Mouse (Mus musculus) intestine, embryonic 15.5 days (tissue): ENCODE results near the gene Cep19. TPM values are rescaled to one million over a fixed set of nuclear protein-coding genes. Genes with fewer than 3 reads are reported as not detected.

Source experiments
- polyA plus RNA-seq: library from polyadenylated mRNA; unstranded; fragments of >200 nt; fragmentation: Nextera tagmentation; extraction: Ambion mirVana; gene quantifications from 2 replicates; pipeline ENCODE4 v1.2.1, GENCODE M21; 2015

Gene Cep19
- polyA plus RNA-seq, 1 experiment from 2014 or later = 29.4 TPM

Other genes starting within 250 kb of the Cep19 start
- 33.6 and 51.6 TPM in 2 replicates for gene Meltf, start 221.0 kb upstream of the Cep19 start, polyA plus RNA-seq
- gene Pigz, start 165.9 kb upstream of the Cep19 start, polyA plus RNA-seq = 0.48 and 1.2 TPM in 2 replicates
- 108 and 120 TPM in 2 replicates for gene 0610012G03Rik, start 151.3 kb upstream of the Cep19 start, polyA plus RNA-seq
- gene Ncbp2, start 151.3 kb upstream of the Cep19 start, polyA plus RNA-seq = 80.9 and 85.8 TPM in 2 replicates
- 10.6 TPM in 2 replicates for gene Senp5, start 96.5 kb upstream of the Cep19 start, polyA plus RNA-seq
- gene Pak2, start 20.5 kb upstream of the Cep19 start, polyA plus RNA-seq = 33.8 and 38.3 TPM in 2 replicates
- gene Pigx, start 60 bp upstream of the Cep19 start, polyA plus RNA-seq = 107 and 109 TPM in 2 replicates
- 13.7 and 13.8 TPM in 2 replicates for gene Nrros, start 65.8 kb downstream of the Cep19 start, polyA plus RNA-seq
- 0.30 and 0.34 TPM in 2 replicates for gene Bex6, start 80.0 kb downstream of the Cep19 start, polyA plus RNA-seq
- 11.4 and 11.5 TPM in 2 replicates for gene Fbxo45, start 147.4 kb downstream of the Cep19 start, polyA plus RNA-seq
- gene Wdr53, start 147.4 kb downstream of the Cep19 start, polyA plus RNA-seq = 17.5 and 21.0 TPM in 2 replicates
- gene Smco1, start 171.7 kb downstream of the Cep19 start, polyA plus RNA-seq = not detected in 2 replicates
- gene Rnf168, start 177.7 kb downstream of the Cep19 start, polyA plus RNA-seq = 28.0 and 29.0 TPM in 2 replicates
- 16.2 and 19.8 TPM in 2 replicates for gene Ubxn7, start 232.5 kb downstream of the Cep19 start, polyA plus RNA-seq